Mouse (Mus musculus): ENCODE results near the gene Zbtb32. TPM values are rescaled to one million over a fixed set of nuclear protein-coding genes. Genes with fewer than 3 reads are reported as not detected.

The Zbtb32 gene
- polyA plus RNA-seq, 1 experiment from 2014 or later: 0.14 TPM

- H3K27ac ChIP-seq: peak within 1 kb of the TSS; percentile 95
- H3K36me3 ChIP-seq: peaks cover 19% of the 10 kb centered on the region
- H3K4me1 ChIP-seq (replicated peaks): peaks cover 22% of the 10 kb centered on the region
Observed at GRCm38 (mm10) chr7:30588676-30589434, 9.9 kb downstream of the Zbtb32 start, which contains the start of gene Kmt2b. TSS of gene Kmt2b (minus strand) at chr7:30588726.

GRCm38 (mm10) chr7:30587842-30588667 is 10.7 kb downstream of the Zbtb32 start:
- no peaks in the 10 kb centered on the region for H3K27me3 ChIP-seq
- H3K4me2 ChIP-seq: peak overlapping the region; percentile 87
- H3K9ac ChIP-seq: peak overlapping the region; percentile 99
- peak overlapping the region; percentile 99 for H3K4me3 ChIP-seq
- H3K27ac ChIP-seq: peak overlapping the region; percentile 95
- peaks cover 27% of the 10 kb centered on the region for H3K36me3 ChIP-seq
- peaks cover 22% of the 10 kb centered on the region for H3K4me1 ChIP-seq (replicated peaks)
- under 1% methylated on average over 67 of the region's 67 CpGs for WGBS
- peak; percentile 10 for ATAC-seq (replicated peaks; ENCODE audit: insufficient number of reproducible peaks, insufficient read depth, low FRiP score, low read depth)
- no peaks in the 10 kb centered on the region for H3K9me3 ChIP-seq (replicated peaks)

More at GRCm38 (mm10) chr7:30588676-30589434, 9.9 kb downstream of the Zbtb32 start, which contains the start of gene Kmt2b:
- WGBS: under 1% methylated on average over 54 of the region's 68 CpGs
- no peaks in the 10 kb centered on the region for H3K9me3 ChIP-seq (replicated peaks)
- peak within 1 kb of the TSS; percentile 99 for H3K4me3 ChIP-seq
- peak within 1 kb of the TSS; percentile 87 for H3K4me2 ChIP-seq
- H3K9ac ChIP-seq: peak within 1 kb of the TSS; percentile 99
- no peaks in the 10 kb centered on the region for H3K27me3 ChIP-seq
- peak; percentile 95 for ATAC-seq (replicated peaks; ENCODE audit: insufficient number of reproducible peaks, insufficient read depth, low FRiP score, low read depth)

GRCm38 (mm10) chr7:30586455-30587020 is 12.2 kb downstream of the Zbtb32 start:
- no peak overlapping the region for H3K27ac ChIP-seq
- H3K9ac ChIP-seq: no peak overlapping the region
- peak overlapping the region; percentile 99; the same call in 1 of the 2 replicates for H3K4me3 ChIP-seq
- H3K4me2 ChIP-seq: no peak overlapping the region
- WGBS: 90% methylated on average over 28 of the region's 28 CpGs
- H3K36me3 ChIP-seq: peaks cover 42% of the 10 kb centered on the region
- no peak for ATAC-seq (replicated peaks; ENCODE audit: insufficient number of reproducible peaks, insufficient read depth, low FRiP score, low read depth)
- no peaks in the 10 kb centered on the region for H3K9me3 ChIP-seq (replicated peaks)
- H3K27me3 ChIP-seq: no peaks in the 10 kb centered on the region
- H3K4me1 ChIP-seq (replicated peaks): peaks cover 22% of the 10 kb centered on the region

- peaks cover 54% of the 10 kb centered on the region for H3K36me3 ChIP-seq
- no peaks in the 10 kb centered on the region for H3K9me3 ChIP-seq (replicated peaks)
- H3K4me3 ChIP-seq: no peak overlapping the region
- H3K27ac ChIP-seq: no peak overlapping the region
- no peak for ATAC-seq (replicated peaks; ENCODE audit: insufficient number of reproducible peaks, insufficient read depth, low FRiP score, low read depth)
- H3K27me3 ChIP-seq: no peaks in the 10 kb centered on the region
- WGBS: 92% methylated on average over 7 of the region's 7 CpGs
- H3K4me2 ChIP-seq: no peak overlapping the region
- peaks cover 22% of the 10 kb centered on the region for H3K4me1 ChIP-seq (replicated peaks)
- H3K9ac ChIP-seq: no peak overlapping the region
Observed at GRCm38 (mm10) chr7:30585170-30585569, 13.5 kb downstream of the Zbtb32 start.

- Histone ChIP-seq H3K27ac (no peak overlapping the region), H3K27me3 (no peaks in the 10 kb centered on the region), H3K4me1 (replicated peaks) (peaks cover 16% of the 10 kb centered on the region), H3K9ac (no peak overlapping the region), H3K4me3 (no peak overlapping the region), H3K36me3 (peaks cover 63% of the 10 kb centered on the region), H3K9me3 (replicated peaks) (no peaks in the 10 kb centered on the region), H3K4me2 (no peak overlapping the region)
- 92% methylated on average over 10 of the region's 10 CpGs for WGBS
- ATAC-seq (replicated peaks; ENCODE audit: insufficient number of reproducible peaks, insufficient read depth, low FRiP score, low read depth): no peak
Observed at GRCm38 (mm10) chr7:30584339-30584738, 14.4 kb downstream of the Zbtb32 start.

GRCm38 (mm10) chr7:30581547-30581946 is 17.2 kb downstream of the Zbtb32 start:
- Histone ChIP-seq H3K4me3 (no peak overlapping the region), H3K4me2 (no peak overlapping the region), H3K9ac (no peak overlapping the region), H3K4me1 (replicated peaks) (peaks cover 2% of the 10 kb centered on the region; the same call in 1 of the 2 replicates), H3K27me3 (no peaks in the 10 kb centered on the region), H3K27ac (no peak overlapping the region), H3K36me3 (peaks cover 91% of the 10 kb centered on the region), H3K9me3 (replicated peaks) (no peaks in the 10 kb centered on the region)
- no peak for ATAC-seq (replicated peaks; ENCODE audit: insufficient number of reproducible peaks, insufficient read depth, low FRiP score, low read depth)
- 94% methylated on average over 16 of the region's 16 CpGs for WGBS

GRCm38 (mm10) chr7:30579950-30580349 is 18.8 kb downstream of the Zbtb32 start:
- H3K4me1 ChIP-seq (replicated peaks): no peaks in the 10 kb centered on the region
- no peak for ATAC-seq (replicated peaks; ENCODE audit: insufficient number of reproducible peaks, insufficient read depth, low FRiP score, low read depth)
- H3K4me3 ChIP-seq: no peak overlapping the region
- no peak overlapping the region for H3K4me2 ChIP-seq
- H3K9me3 ChIP-seq (replicated peaks): no peaks in the 10 kb centered on the region
- H3K36me3 ChIP-seq: peaks cover 98% of the 10 kb centered on the region
- H3K9ac ChIP-seq: no peak overlapping the region
- no peaks in the 10 kb centered on the region for H3K27me3 ChIP-seq
- H3K27ac ChIP-seq: no peak overlapping the region
- WGBS: 91% methylated on average over 8 of the region's 8 CpGs

- ATAC-seq (replicated peaks; ENCODE audit: insufficient number of reproducible peaks, insufficient read depth, low FRiP score, low read depth): no peak
- WGBS: 32% methylated on average over 2 of the region's 2 CpGs
- peaks cover 7% of the 10 kb centered on the region; the same call in 1 of the 2 replicates for H3K4me1 ChIP-seq (replicated peaks)
- H3K27me3 ChIP-seq: no peaks in the 10 kb centered on the region
- peaks cover 89% of the 10 kb centered on the region for H3K36me3 ChIP-seq
- no peaks in the 10 kb centered on the region for H3K9me3 ChIP-seq (replicated peaks)
- H3K4me2 ChIP-seq: no peak overlapping the region
- no peak overlapping the region for H3K4me3 ChIP-seq
- peak overlapping the region; percentile 36; the same call in 1 of the 2 replicates for H3K27ac ChIP-seq
- no peak overlapping the region for H3K9ac ChIP-seq
Observed at GRCm38 (mm10) chr7:30572969-30573368, 25.7 kb downstream of the Zbtb32 start.

GRCm38 (mm10) chr7:30572389-30572788 is 26.3 kb downstream of the Zbtb32 start:
- no peak for ATAC-seq (replicated peaks; ENCODE audit: insufficient number of reproducible peaks, insufficient read depth, low FRiP score, low read depth)
- Histone ChIP-seq H3K27me3 (no peaks in the 10 kb centered on the region), H3K9ac (no peak overlapping the region), H3K4me3 (no peak overlapping the region), H3K4me2 (no peak overlapping the region), H3K36me3 (peaks cover 86% of the 10 kb centered on the region), H3K27ac (peak overlapping the region; percentile 14; the same call in 1 of the 2 replicates), H3K9me3 (replicated peaks) (no peaks in the 10 kb centered on the region), H3K4me1 (replicated peaks) (peaks cover 7% of the 10 kb centered on the region; the same call in 1 of the 2 replicates)
- WGBS: 72% methylated on average over 5 of the region's 5 CpGs

GRCm38 (mm10) chr7:30567555-30567954 is 31.2 kb downstream of the Zbtb32 start:
- Histone ChIP-seq H3K36me3 (peaks cover 61% of the 10 kb centered on the region), H3K27ac (no peak overlapping the region), H3K27me3 (no peaks in the 10 kb centered on the region), H3K4me3 (no peak overlapping the region), H3K4me1 (replicated peaks) (peaks cover 11% of the 10 kb centered on the region), H3K4me2 (no peak overlapping the region), H3K9ac (no peak overlapping the region), H3K9me3 (replicated peaks) (no peaks in the 10 kb centered on the region)
- WGBS: 83% methylated on average over 11 of the region's 11 CpGs
- no peak for ATAC-seq (replicated peaks; ENCODE audit: insufficient number of reproducible peaks, insufficient read depth, low FRiP score, low read depth)

- WGBS: 82% methylated on average over 9 of the region's 9 CpGs
- no peak overlapping the region for H3K4me2 ChIP-seq
- H3K9me3 ChIP-seq (replicated peaks): no peaks in the 10 kb centered on the region
- ATAC-seq (replicated peaks; ENCODE audit: insufficient number of reproducible peaks, insufficient read depth, low FRiP score, low read depth): no peak
- H3K36me3 ChIP-seq: peaks cover 51% of the 10 kb centered on the region
- no peak overlapping the region for H3K4me3 ChIP-seq
- no peak overlapping the region for H3K27ac ChIP-seq
- peaks cover 17% of the 10 kb centered on the region for H3K4me1 ChIP-seq (replicated peaks)
- no peak overlapping the region for H3K9ac ChIP-seq
- no peaks in the 10 kb centered on the region for H3K27me3 ChIP-seq
Observed at GRCm38 (mm10) chr7:30566033-30566432, 32.7 kb downstream of the Zbtb32 start.
